Comparison of ENCODE assay signal across 9 mouse cellular contexts in the genomic region with DNA sequence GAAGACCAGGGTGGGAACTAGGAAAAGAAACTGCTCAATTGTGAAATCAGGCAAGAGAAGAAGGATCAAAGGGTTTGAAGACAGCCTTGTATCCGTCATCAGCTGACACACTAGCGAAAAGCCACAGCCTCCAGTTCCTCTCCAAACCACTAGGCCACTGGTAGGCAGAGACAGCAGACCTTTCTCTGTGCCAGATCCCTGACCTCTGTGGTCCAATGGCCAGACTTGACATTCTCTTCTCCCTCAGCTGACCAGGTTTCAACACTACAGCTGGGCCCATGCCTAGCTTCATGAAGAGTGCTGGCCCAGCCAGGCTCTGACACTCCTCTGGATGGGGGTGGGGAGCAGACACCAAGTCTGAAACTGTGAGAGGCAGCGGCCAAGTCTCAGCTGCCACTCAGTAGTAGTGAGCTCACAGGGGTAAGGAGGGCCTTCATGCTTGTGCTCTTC. TPM values are rescaled to one million over a fixed set of nuclear protein-coding genes. Genes with fewer than 3 reads are reported as not detected.
DNase-seq lines count a peak whose midpoint lies in the region; ATAC-seq and TF ChIP-seq lines count a peak whose summit lies in the region.
"Had no signal": no experiment of that assay in that cellular context is flagged by ENCODE, and none has a peak within 500 bp of the region (broad histone marks: within the 10 kb centered on the region; RNA-seq: fewer than 3 reads in every experiment).

No protein-coding gene starts in this region.

- no peaks in the 10 kb centered on the region for H3K36me3 ChIP-seq in kidney, adult 2 months (ENCODE audit: control insufficient read depth, insufficient read depth, low read length)
- H3K36me3 ChIP-seq in heart, embryonic 16.5 days (ENCODE audit: control insufficient read depth, insufficient read depth) = peaks cover 5% of the 10 kb centered on the region
- H3K36me3 ChIP-seq in lung, postnatal 0 days (ENCODE audit: insufficient read depth, low read length) = no peaks in the 10 kb centered on the region

- H3K4me3 ChIP-seq in kidney, adult 2 months (ENCODE audit: insufficient read depth, low read depth, low read length) = no peak overlapping the region
- H3K4me3 ChIP-seq in bone marrow macrophage, adult 2 months (ENCODE audit: insufficient read depth, low read length) = no peak overlapping the region
- H3K4me3 ChIP-seq in heart, embryonic 16.5 days (ENCODE audit: low read length) = no peak overlapping the region
- no peak overlapping the region for H3K4me3 ChIP-seq in lung, postnatal 0 days (ENCODE audit: low read depth, low read length)
- H3K4me3 ChIP-seq: erythroblast, embryonic 14.5 days had no signal

- H3K4me1 ChIP-seq in kidney, adult 2 months (ENCODE audit: control insufficient read depth, insufficient read depth, low read length) = peaks cover 4% of the 10 kb centered on the region
- peaks cover 43% of the 10 kb centered on the region for H3K4me1 ChIP-seq in bone marrow macrophage, adult 2 months (ENCODE audit: control insufficient read depth, insufficient read depth, low read length)
- peaks cover 34% of the 10 kb centered on the region for H3K4me1 ChIP-seq in heart, embryonic 16.5 days (ENCODE audit: control insufficient read depth, insufficient read depth, low read length)
- H3K4me1 ChIP-seq in lung, postnatal 0 days (ENCODE audit: insufficient read depth, low read depth, low read length) = no peaks in the 10 kb centered on the region; the same call in 1 of the 2 replicates

- H3K4me2 ChIP-seq in heart, embryonic 16.5 days (ENCODE audit: low read depth, low read length) = no peak overlapping the region
- no peak overlapping the region for H3K4me2 ChIP-seq in lung, postnatal 0 days (replicated peaks; ENCODE audit: low read depth, low read length)

- H3K27me3 ChIP-seq in kidney, adult 2 months (replicated peaks; ENCODE audit: control insufficient read depth, insufficient read depth, low read length) = no peaks in the 10 kb centered on the region
- no peaks in the 10 kb centered on the region for H3K27me3 ChIP-seq in heart, embryonic 16.5 days (ENCODE audit: control insufficient read depth, insufficient read depth, low read length)
- H3K27me3 ChIP-seq in lung, postnatal 0 days (replicated peaks; ENCODE audit: insufficient read depth, low read length) = no peaks in the 10 kb centered on the region

- H3K9ac ChIP-seq in heart, embryonic 16.5 days (ENCODE audit: low read length) = no peak overlapping the region
- H3K9ac ChIP-seq in lung, postnatal 0 days (replicated peaks; ENCODE audit: low read depth) = no peak overlapping the region

- WGBS in kidney, adult 2 months = 63% methylated on average over 3 of the region's 3 CpGs
- 46% methylated on average over 3 of the region's 3 CpGs for WGBS in heart, embryonic 16.5 days
- WGBS in lung, postnatal 0 days = 37% methylated on average over 3 of the region's 3 CpGs

- H3K9me3 ChIP-seq in heart, embryonic 16.5 days (replicated peaks; ENCODE audit: control insufficient read depth, low read length) = 0 out of 2 replicates have a peak, but pooled peaks cover 3% of the 10 kb centered on the region
- no peaks in the 10 kb centered on the region for H3K9me3 ChIP-seq in lung, postnatal 0 days (ENCODE audit: low read length)

- DNase-seq in kidney, adult 2 months = peak; percentile 37
- no peak for DNase-seq in kidney, postnatal 10 days
- DNase-seq in Muller cell, postnatal 12 days (ENCODE audit: inconsistent ontology term) = peak; percentile 95
- DNase-seq in lung, postnatal 0 days (ENCODE audit: low spot score) = peak; percentile 94
- no peak for DNase-seq in cerebellum, postnatal 36 days
- no peak for DNase-seq in spleen, adult 18-20 months

- no peak for TF ChIP-seq POLR2A in kidney, adult 2 months (IDR thresholded peaks at IDR 0.05; ENCODE audit: low read depth, low read length)
- no peak for TF ChIP-seq POLR2A in bone marrow macrophage, adult 2 months (IDR thresholded peaks at IDR 0.05; ENCODE audit: borderline replicate concordance, low read depth, low read length)

- peak; percentile 46 for TF ChIP-seq EP300 in lung, postnatal 0 days (IDR thresholded peaks at IDR 0.05)

- ATAC-seq in heart, embryonic 16.5 days (replicated peaks; ENCODE audit: extremely low read depth, insufficient read depth, low FRiP score) = peak; percentile 83
- ATAC-seq in lung, postnatal 0 days = peak; percentile 94

- no peak overlapping the region for H3K27ac ChIP-seq in kidney, adult 2 months (ENCODE audit: insufficient read depth, low read depth, low read length)
- peak overlapping the region; percentile 55 for H3K27ac ChIP-seq in bone marrow macrophage, adult 2 months (ENCODE audit: insufficient read depth, low read depth, low read length)
- peak overlapping the region; percentile 71 for H3K27ac ChIP-seq in heart, embryonic 16.5 days (ENCODE audit: low read length)
- no peak overlapping the region for H3K27ac ChIP-seq in lung, postnatal 0 days (ENCODE audit: low read length)

- TF ChIP-seq CTCF in kidney, adult 2 months (conservative IDR thresholded peaks at IDR 0.05; ENCODE audit: insufficient read depth, insufficient read length, low read depth, low read length) = peak; percentile 48; the same call in 1 of the 2 replicates
- TF ChIP-seq CTCF in bone marrow macrophage, adult 2 months (IDR thresholded peaks at IDR 0.05; ENCODE audit: low read depth, low read length) = no peak
- TF ChIP-seq CTCF in lung, postnatal 0 days (IDR thresholded peaks at IDR 0.05) = peak; percentile 60

RNA-seq across cellular contexts. Expression of a gene that starts 7.0 kb away (rescaled TPM):
- polyA plus RNA-seq in kidney, adult 2 months (2012; rRNA removed) = 115 and 121 TPM in 2 replicates
- 185 and 255 TPM in 2 replicates for polyA plus RNA-seq in bone marrow macrophage, adult 2 months (2012; ENCODE audit: insufficient read depth, insufficient read length, missing spikeins)
- polyA plus RNA-seq in heart, embryonic 16.5 days (2015; fragmentation: Nextera tagmentation; extraction: Ambion mirVana) = 38.1 and 39.9 TPM in 2 replicates
- polyA plus RNA-seq in lung, postnatal 0 days (2015; fragmentation: Nextera tagmentation; extraction: Ambion mirVana) = 60.2 and 67.9 TPM in 2 replicates

Comparison
In these comparisons a context has a peak if more than half of its experiments do, and no peak if none do; other contexts are left out.
1. DNase-seq: peak in kidney, adult 2 months (single experiment), Muller cell, postnatal 12 days (single experiment) and lung, postnatal 0 days (single experiment); none in kidney, postnatal 10 days (single experiment), cerebellum, postnatal 36 days (0 of 2) and spleen, adult 18-20 months (0 of 2).
2. H3K27ac ChIP-seq: peak in bone marrow macrophage, adult 2 months (single experiment) and heart, embryonic 16.5 days (single experiment); none in kidney, adult 2 months (single experiment) and lung, postnatal 0 days (single experiment).